Comparison of ENCODE assay signal across 8 mouse cellular contexts in the genomic region with DNA sequence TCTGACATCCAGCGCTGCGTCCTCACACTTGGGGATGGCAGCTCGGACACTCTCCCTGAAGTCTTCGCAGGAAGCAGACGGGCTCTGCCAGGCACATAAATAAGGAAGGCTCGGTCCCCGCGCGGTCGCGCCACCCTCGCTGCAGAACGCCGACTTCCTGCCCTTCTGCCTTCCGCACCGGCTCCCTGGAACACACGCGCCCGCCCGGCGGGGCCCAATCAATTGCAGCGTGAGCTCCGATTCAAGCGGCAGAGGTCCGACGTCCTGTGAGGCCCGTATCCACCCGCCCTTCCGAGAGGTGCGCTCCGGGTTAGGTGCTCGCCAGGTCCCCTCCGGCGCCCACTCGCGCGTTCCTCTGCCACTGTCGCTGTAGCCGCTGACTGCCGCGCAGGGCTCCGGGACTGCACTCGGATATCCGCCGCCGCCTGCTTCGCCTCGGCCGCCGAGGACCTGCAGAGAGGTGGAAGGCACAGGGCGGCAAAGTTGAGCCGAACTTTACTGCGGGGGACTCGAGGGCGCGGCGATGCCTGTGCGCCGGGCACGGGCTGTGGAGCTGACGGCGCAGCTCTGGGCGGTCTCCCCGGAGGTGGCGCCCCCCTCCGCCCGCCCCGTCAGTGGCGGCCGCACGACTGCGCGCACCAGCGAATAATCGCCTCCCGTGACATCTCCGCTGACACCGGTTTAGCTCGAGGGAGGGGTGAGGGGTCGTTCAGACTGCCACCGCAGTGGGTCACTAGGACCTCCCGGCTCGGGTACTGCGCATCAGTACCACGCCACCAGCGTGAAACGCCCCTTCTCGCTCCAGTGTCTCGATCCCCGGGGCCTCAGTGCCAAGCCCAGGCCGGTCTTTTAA. TPM values are rescaled to one million over a fixed set of nuclear protein-coding genes. Genes with fewer than 3 reads are reported as not detected.
DNase-seq lines count a peak whose midpoint lies in the region; ATAC-seq lines count a peak whose summit lies in the region.

No protein-coding gene starts in this region.

- ATAC-seq in forebrain, embryonic 14.5 days = no peak
- ATAC-seq in hindbrain, embryonic 16.5 days = no peak
- ATAC-seq in neural tube, embryonic 13.5 days (ENCODE audit: low read depth) = no peak

- H3K36me3 ChIP-seq in forebrain, embryonic 14.5 days (ENCODE audit: control insufficient read depth, insufficient read depth, low read length) = no peaks in the 10 kb centered on the region
- no peaks in the 10 kb centered on the region for H3K36me3 ChIP-seq in hindbrain, embryonic 16.5 days (ENCODE audit: control insufficient read depth, insufficient read depth, low read length)
- H3K36me3 ChIP-seq in neural tube, embryonic 13.5 days = no peaks in the 10 kb centered on the region

- peak; percentile 69 to 74 for DNase-seq in heart, adult 18-20 months
- DNase-seq in heart, adult 8-10 months (ENCODE audit: low spot score) = no peak
- peak; percentile 68 for DNase-seq in adrenal gland, postnatal 14 days
- no peak for DNase-seq in forebrain, embryonic 14.5 days (ENCODE audit: low spot score)
- peak; percentile 50 to 62 for DNase-seq in lung, adult 18-20 months
- DNase-seq in thymus, postnatal 10 days (ENCODE audit: low spot score in 2 of 2) = peak; percentile 77 to 81

- H3K4me3 ChIP-seq in forebrain, embryonic 14.5 days (ENCODE audit: low read depth, low read length) = peak overlapping the region; percentile 57
- H3K4me3 ChIP-seq in hindbrain, embryonic 16.5 days (ENCODE audit: low read length) = peak overlapping the region; percentile 74
- peak overlapping the region; percentile 60 for H3K4me3 ChIP-seq in neural tube, embryonic 13.5 days

- peak overlapping the region; percentile 97 for H3K4me2 ChIP-seq in forebrain, embryonic 14.5 days (ENCODE audit: low read length)
- H3K4me2 ChIP-seq in hindbrain, embryonic 16.5 days (ENCODE audit: low read length) = peak overlapping the region; percentile 100
- peak overlapping the region; percentile 99 for H3K4me2 ChIP-seq in neural tube, embryonic 13.5 days

- WGBS in forebrain, embryonic 14.5 days = under 1% methylated on average over 91 of the region's 91 CpGs
- under 1% methylated on average over 87 of the region's 91 CpGs for WGBS in hindbrain, embryonic 16.5 days
- under 1% methylated on average over 91 of the region's 91 CpGs for WGBS in neural tube, embryonic 13.5 days

- H3K9ac ChIP-seq in forebrain, embryonic 14.5 days (ENCODE audit: low read length) = peak overlapping the region; percentile 32; the same call in 1 of the 2 replicates
- H3K9ac ChIP-seq in hindbrain, embryonic 16.5 days (ENCODE audit: low read depth, low read length) = peak overlapping the region; percentile 66
- peak overlapping the region; percentile 67 for H3K9ac ChIP-seq in neural tube, embryonic 13.5 days

- no peak overlapping the region for H3K27ac ChIP-seq in forebrain, embryonic 14.5 days (ENCODE audit: low read depth, low read length)
- no peak overlapping the region for H3K27ac ChIP-seq in hindbrain, embryonic 16.5 days (ENCODE audit: low read depth, low read length)
- H3K27ac ChIP-seq in neural tube, embryonic 13.5 days (replicated peaks) = no peak overlapping the region

- no peaks in the 10 kb centered on the region for H3K9me3 ChIP-seq in forebrain, embryonic 14.5 days (replicated peaks; ENCODE audit: control insufficient read depth, low read length)
- H3K9me3 ChIP-seq in hindbrain, embryonic 16.5 days (ENCODE audit: control insufficient read depth, low read length) = no peaks in the 10 kb centered on the region
- H3K9me3 ChIP-seq in neural tube, embryonic 13.5 days = no peaks in the 10 kb centered on the region

- H3K27me3 ChIP-seq in forebrain, embryonic 14.5 days (replicated peaks; ENCODE audit: control insufficient read depth, insufficient read depth, low read length) = peaks cover 56% of the 10 kb centered on the region
- peaks cover 29% of the 10 kb centered on the region for H3K27me3 ChIP-seq in hindbrain, embryonic 16.5 days (replicated peaks; ENCODE audit: control insufficient read depth, insufficient read depth, low read length)
- H3K27me3 ChIP-seq in neural tube, embryonic 13.5 days = peaks cover 75% of the 10 kb centered on the region

- peaks cover 9% of the 10 kb centered on the region for H3K4me1 ChIP-seq in forebrain, embryonic 14.5 days (ENCODE audit: control insufficient read depth, insufficient read depth, low read length)
- peaks cover 22% of the 10 kb centered on the region for H3K4me1 ChIP-seq in hindbrain, embryonic 16.5 days (ENCODE audit: control insufficient read depth, insufficient read depth, low read depth, low read length)
- peaks cover 26% of the 10 kb centered on the region for H3K4me1 ChIP-seq in neural tube, embryonic 13.5 days (replicated peaks)

RNA-seq across cellular contexts. Expression of a gene that starts 1.3 kb away (rescaled TPM):
- total RNA-seq in heart, adult 18-20 months (2021) = 10 to 100 TPM; 15.0 to 23.0 TPM
- 10 to 100 TPM; 12.7 to 26.1 (median 16.3) TPM for total RNA-seq in heart, adult 8-10 months (2022)
- total RNA-seq in adrenal gland, postnatal 14 days (2021) = 3.0 and 10.0 TPM in 2 replicates
- 0.34 and 0.66 TPM in 2 replicates for polyA plus RNA-seq in forebrain, embryonic 14.5 days (2014; fragmentation: Nextera tagmentation; extraction: Ambion mirVana)
- 0.50 and 0.69 TPM in 2 replicates for polyA plus RNA-seq in hindbrain, embryonic 16.5 days (2015; fragmentation: Nextera tagmentation; extraction: Ambion mirVana)
- 0.88 and 1.2 TPM in 2 replicates for polyA plus RNA-seq in neural tube, embryonic 13.5 days (2015; fragmentation: Nextera tagmentation; extraction: Ambion mirVana)

RNA-seq across cellular contexts. Expression of a gene that starts 11.9 kb away (rescaled TPM):
- total RNA-seq in heart, adult 18-20 months (2021) = 10 to 100 TPM; 27.3 to 38.3 TPM
- total RNA-seq in heart, adult 8-10 months (2022) = 10 to 100 TPM; 34.7 to 48.9 (median 42.6) TPM
- total RNA-seq in adrenal gland, postnatal 14 days (2021) = 3.0 and 3.6 TPM in 2 replicates
- 11.3 and 16.1 TPM in 2 replicates for polyA plus RNA-seq in forebrain, embryonic 14.5 days (2014; fragmentation: Nextera tagmentation; extraction: Ambion mirVana)
- 31.1 and 33.2 TPM in 2 replicates for polyA plus RNA-seq in hindbrain, embryonic 16.5 days (2015; fragmentation: Nextera tagmentation; extraction: Ambion mirVana)
- polyA plus RNA-seq in neural tube, embryonic 13.5 days (2015; fragmentation: Nextera tagmentation; extraction: Ambion mirVana) = 22.6 and 24.1 TPM in 2 replicates

Comparison
In these comparisons a context has a peak if more than half of its experiments do, and no peak if none do; other contexts are left out.
1. DNase-seq: peak in heart, adult 18-20 months (2 of 2), adrenal gland, postnatal 14 days (single experiment), lung, adult 18-20 months (2 of 2) and thymus, postnatal 10 days (2 of 2); none in heart, adult 8-10 months (single experiment) and forebrain, embryonic 14.5 days (single experiment).
2. Peak in every context shown above with its lines, with median percentiles within 50 percentile points of each other: H3K4me2 ChIP-seq, H3K4me3 ChIP-seq and H3K9ac ChIP-seq.